Mouse (Mus musculus) embryonic facial prominence, embryonic 14.5 days (tissue): ENCODE measurements around the gene Ppp1r14d. TPM values are rescaled to one million over a fixed set of nuclear protein-coding genes. Genes with fewer than 3 reads are reported as not detected.

Source experiments
- ATAC-seq: fragments of 200-750 bp; cut with Nextera tagmentation; 2 replicates; pipeline ENCODE4 v1.8.0; 2017; ENCODE audit warnings: low read depth, moderate number of reproducible peaks, moderate TSS enrichment
- DNase-seq: peaks from one replicate; pipeline ENCODE4 v3.0.0-alpha.2; 2015; ENCODE audit warnings: low spot score
- H3K27ac ChIP-seq: fragments of 300-500 bp; sonication (generic); replicated peaks from 2 replicates; pipeline ENCODE4 v1.5.1; 2014; ENCODE audit warnings: low read depth, mild to moderate bottlenecking, low read length, moderate library complexity
- H3K27me3 ChIP-seq: fragments of 300-500 bp; sonication (generic); replicated peaks from 2 replicates; pipeline ENCODE4 v1.6.1; 2014; ENCODE audit warnings: low read length; ENCODE audit not compliant: control insufficient read depth, insufficient read depth
- H3K36me3 ChIP-seq: fragments of 300-500 bp; sonication (generic); 2 replicates; pipeline ENCODE4 v1.6.1; 2014; ENCODE audit warnings: low read length, mixed read lengths; ENCODE audit not compliant: control insufficient read depth, insufficient read depth
- H3K4me1 ChIP-seq: fragments of 300-500 bp; sonication (generic); 2 replicates; pipeline ENCODE4 v1.6.1; 2014; ENCODE audit warnings: antibody characterized with exemption, low read length; ENCODE audit not compliant: control insufficient read depth, insufficient read depth
- H3K4me2 ChIP-seq: fragments of 300-500 bp; sonication (generic); 2 replicates; pipeline ENCODE4 v1.6.1; 2014; ENCODE audit warnings: low read depth, mild to moderate bottlenecking, low read length, moderate library complexity, mixed read lengths
- H3K4me3 ChIP-seq: fragments of 300-500 bp; sonication (generic); 2 replicates; pipeline ENCODE4 v1.5.1; 2014; ENCODE audit warnings: low read depth, mild to moderate bottlenecking, low read length
- H3K9ac ChIP-seq: fragments of 300-500 bp; sonication (generic); 2 replicates; pipeline ENCODE4 v1.6.1; 2014; ENCODE audit warnings: low read depth, mild to moderate bottlenecking, low read length, moderate library complexity, mixed read lengths
- H3K9me3 ChIP-seq: fragments of 300-500 bp; sonication (generic); 2 replicates; pipeline ENCODE4 v1.6.1; 2016; ENCODE audit warnings: low read length; ENCODE audit not compliant: control insufficient read depth
- WGBS: fragments of 180-500 bp; shearing (Covaris S2); extraction: QIAGEN DNeasy Blood & Tissue Kit; methylation state at CpG from one replicate; pipeline ENCODE4 v1.1.7; 2014; 5-methylcytosine and 5-hydroxymethylcytosine counted together
- polyA plus RNA-seq: library from polyadenylated mRNA; unstranded; fragments of >200 nt; fragmentation: Nextera tagmentation; extraction: Ambion mirVana; gene quantifications from 2 replicates; pipeline ENCODE4 v1.2.1, GENCODE M21; 2014

Ppp1r14d gene
- polyA plus RNA-seq, 1 experiment from 2014 or later: 0.38 TPM

GRCm38 (mm10) chr2:119240819-119241186 is 11.1 kb upstream of the Ppp1r14d start:
- H3K9me3 ChIP-seq: no peaks in the 10 kb centered on the region
- no peak overlapping the region for H3K4me3 ChIP-seq
- no peak overlapping the region for H3K27ac ChIP-seq
- H3K27me3 ChIP-seq: peaks cover 40% of the 10 kb centered on the region
- DNase-seq (no peak), ATAC-seq (no peak)
- WGBS: 90% methylated on average over 4 of the region's 4 CpGs
- no peaks in the 10 kb centered on the region for H3K36me3 ChIP-seq
- H3K9ac ChIP-seq: no peak overlapping the region
- no peaks in the 10 kb centered on the region for H3K4me1 ChIP-seq
- no peak overlapping the region for H3K4me2 ChIP-seq

GRCm38 (mm10) chr2:119240075-119240818 is 10.5 kb upstream of the Ppp1r14d start:
- H3K27ac ChIP-seq: no peak overlapping the region
- no peaks in the 10 kb centered on the region for H3K4me1 ChIP-seq
- no peak overlapping the region for H3K9ac ChIP-seq
- H3K9me3 ChIP-seq: no peaks in the 10 kb centered on the region
- 68% methylated on average over 4 of the region's 4 CpGs for WGBS
- no peak for DNase-seq
- H3K27me3 ChIP-seq: peaks cover 46% of the 10 kb centered on the region
- no peak overlapping the region for H3K4me3 ChIP-seq
- H3K36me3 ChIP-seq: no peaks in the 10 kb centered on the region
- H3K4me2 ChIP-seq: no peak overlapping the region
- no peak for ATAC-seq

GRCm38 (mm10) chr2:119238671-119239070 is 9.0 kb upstream of the Ppp1r14d start:
- H3K4me2 ChIP-seq: peak overlapping the region; percentile 81
- no peak for ATAC-seq

GRCm38 (mm10) chr2:119237871-119238220 is 8.1 kb upstream of the Ppp1r14d start:
- DNase-seq (peak; percentile 14), ATAC-seq (peak; percentile 26; the same call in 1 of the 2 replicates)
- WGBS: 2% methylated on average over 22 of the region's 31 CpGs
- H3K4me1 ChIP-seq: no peaks in the 10 kb centered on the region
- peak overlapping the region; percentile 50 for H3K4me3 ChIP-seq
- peaks cover 53% of the 10 kb centered on the region for H3K27me3 ChIP-seq
- no peaks in the 10 kb centered on the region for H3K9me3 ChIP-seq
- H3K4me2 ChIP-seq: peak overlapping the region; percentile 81
- H3K36me3 ChIP-seq: no peaks in the 10 kb centered on the region
- H3K27ac ChIP-seq: 0 out of 2 replicates have a peak overlapping the region, but pooled peaks have one; percentile 10
- H3K9ac ChIP-seq: peak overlapping the region; percentile 58

More at GRCm38 (mm10) chr2:119238671-119239070, 9.0 kb upstream of the Ppp1r14d start:
- no peak overlapping the region; the same call in 1 of the 2 replicates for H3K9ac ChIP-seq
- no peaks in the 10 kb centered on the region for H3K36me3 ChIP-seq
- no peaks in the 10 kb centered on the region for H3K4me1 ChIP-seq
- H3K27me3 ChIP-seq: peaks cover 53% of the 10 kb centered on the region
- H3K27ac ChIP-seq: no peak overlapping the region
- no peaks in the 10 kb centered on the region for H3K9me3 ChIP-seq
- H3K4me3 ChIP-seq: peak overlapping the region; percentile 50
- no peak for DNase-seq
- 60% methylated on average over 2 of the region's 2 CpGs for WGBS

- ATAC-seq (peak; percentile 71), DNase-seq (peak; percentile 53)
- peak within 1 kb of the TSS; percentile 58 for H3K9ac ChIP-seq
- H3K27me3 ChIP-seq: peaks cover 53% of the 10 kb centered on the region
- no peaks in the 10 kb centered on the region for H3K4me1 ChIP-seq
- WGBS: under 1% methylated on average over 28 of the region's 73 CpGs
- H3K27ac ChIP-seq: 0 out of 2 replicates have a peak within 1 kb of the TSS, but pooled peaks have one; percentile 10
- H3K4me2 ChIP-seq: peak within 1 kb of the TSS; percentile 81
- no peaks in the 10 kb centered on the region for H3K9me3 ChIP-seq
- no peaks in the 10 kb centered on the region for H3K36me3 ChIP-seq
- peak within 1 kb of the TSS; percentile 50 for H3K4me3 ChIP-seq
These were observed 7.6 kb upstream of the Ppp1r14d start, which contains the start of gene Spint1 for GRCm38 (mm10) chr2:119237210-119237870. Gene Spint1 (plus strand): TSS chr2:119237362.

GRCm38 (mm10) chr2:119236682-119237209 is 7.0 kb upstream of the Ppp1r14d start:
- peaks cover 53% of the 10 kb centered on the region for H3K27me3 ChIP-seq
- no peaks in the 10 kb centered on the region for H3K9me3 ChIP-seq
- no peaks in the 10 kb centered on the region for H3K36me3 ChIP-seq
- no peaks in the 10 kb centered on the region for H3K4me1 ChIP-seq
- H3K27ac ChIP-seq: no peak overlapping the region
- WGBS: 8% methylated on average over 15 of the region's 25 CpGs
- H3K4me2 ChIP-seq: peak overlapping the region; percentile 81
- 0 out of 2 replicates have a peak, but pooled peaks have one; percentile 19 for ATAC-seq
- peak overlapping the region; percentile 50 for H3K4me3 ChIP-seq
- DNase-seq: no peak
- peak overlapping the region; percentile 58 for H3K9ac ChIP-seq

GRCm38 (mm10) chr2:119209176-119209507 is 20.6 kb downstream of the Ppp1r14d start:
- H3K4me2 ChIP-seq: peak overlapping the region; percentile 67
- peak overlapping the region; percentile 71 for H3K9ac ChIP-seq
- no peak for DNase-seq
- ATAC-seq: no peak; the same call in 1 of the 2 replicates
- H3K4me3 ChIP-seq: peak overlapping the region; percentile 72
- H3K9me3 ChIP-seq: no peaks in the 10 kb centered on the region
- WGBS: 3% methylated on average over 12 of the region's 13 CpGs
- H3K27me3 ChIP-seq: no peaks in the 10 kb centered on the region
- H3K4me1 ChIP-seq: peaks cover 4% of the 10 kb centered on the region
- H3K27ac ChIP-seq: no peak overlapping the region
- H3K36me3 ChIP-seq: peaks cover 29% of the 10 kb centered on the region

GRCm38 (mm10) chr2:119208344-119209175 is 21.1 kb downstream of the Ppp1r14d start, which contains the start of the genes Zfyve19 and Dnajc17:
Gene Zfyve19 (plus strand): TSS chr2:119208617.
Gene Dnajc17 (minus strand): TSS chr2:119208795.
- Histone ChIP-seq H3K27ac (peak within 1 kb of the TSS; percentile 83), H3K4me1 (peaks cover 4% of the 10 kb centered on the region), H3K27me3 (no peaks in the 10 kb centered on the region), H3K9me3 (no peaks in the 10 kb centered on the region), H3K36me3 (peaks cover 26% of the 10 kb centered on the region), H3K4me3 (peak within 1 kb of the TSS; percentile 72), H3K9ac (peak within 1 kb of the TSS; percentile 74), H3K4me2 (peak within 1 kb of the TSS; percentile 70)
- under 1% methylated on average over 49 of the region's 51 CpGs for WGBS
- peak; percentile 97 for ATAC-seq
- peak; percentile 99 for DNase-seq
